Mouse (Mus musculus) stomach, postnatal 0 days (tissue): Measurements from ENCODE around the gene Myef2. TPM values are rescaled to one million over a fixed set of nuclear protein-coding genes. Genes with fewer than 3 reads are reported as not detected.

Experiments
- ATAC-seq: fragments of 200-750 bp; cut with Nextera tagmentation; 2 replicates; pipeline ENCODE4 v1.8.0; 2017; ENCODE audit not compliant: low FRiP score, low TSS enrichment
- DNase-seq: peaks from one replicate; pipeline ENCODE4 v3.0.0-alpha.2; 2016; ENCODE audit warnings: low spot score
- H3K27ac ChIP-seq: fragments of 300-500 bp; sonication (generic); replicated peaks from 2 replicates; pipeline ENCODE4 v1.5.1; 2014; ENCODE audit warnings: mild to moderate bottlenecking, control low read depth
- H3K27me3 ChIP-seq: fragments of 300-500 bp; sonication (generic); 2 replicates; pipeline ENCODE4 v1.6.1; 2014; ENCODE audit warnings: low read length; ENCODE audit not compliant: control insufficient read depth, insufficient read depth
- H3K36me3 ChIP-seq: fragments of 300-500 bp; sonication (generic); 2 replicates; pipeline ENCODE4 v1.6.1; 2014; ENCODE audit warnings: low read length, mixed read lengths; ENCODE audit not compliant: control insufficient read depth, insufficient read depth
- H3K4me1 ChIP-seq: fragments of 300-500 bp; sonication (generic); replicated peaks from 2 replicates; pipeline ENCODE4 v1.6.1; 2014; ENCODE audit warnings: antibody characterized with exemption; ENCODE audit not compliant: control insufficient read depth, insufficient read depth
- H3K4me2 ChIP-seq: fragments of 300-500 bp; sonication (generic); replicated peaks from 2 replicates; pipeline ENCODE4 v1.6.1; 2014; ENCODE audit warnings: low read depth, mild to moderate bottlenecking, control low read depth, moderate library complexity
- H3K4me3 ChIP-seq: fragments of 300-500 bp; sonication (generic); 2 replicates; pipeline ENCODE4 v1.5.1; 2014; ENCODE audit warnings: low read depth, low read length, control low read depth
- H3K9ac ChIP-seq: fragments of 300-500 bp; sonication (generic); 2 replicates; pipeline ENCODE4 v1.6.1; 2014; ENCODE audit warnings: mild to moderate bottlenecking, low read length, control low read depth, mixed read lengths
- H3K9me3 ChIP-seq: fragments of 300-500 bp; sonication (generic); 2 replicates; pipeline ENCODE4 v1.6.1; 2016; ENCODE audit warnings: low read length; ENCODE audit not compliant: control insufficient read depth
- CTCF ChIP-seq: IDR thresholded peaks from 2 replicates; pipeline ENCODE4 v1.5.1; 2016; ENCODE audit warnings: antibody characterized with exemption, low read depth, mild to moderate bottlenecking, moderate library complexity
- EP300 ChIP-seq: optimal IDR thresholded peaks from 2 replicates; pipeline ENCODE3; 2016; ENCODE audit warnings: antibody characterized with exemption
- WGBS: fragments of 180-500 bp; shearing (Covaris S2); extraction: QIAGEN DNeasy Blood & Tissue Kit; methylation state at CpG from one replicate; pipeline ENCODE4 v1.1.7; 2014; 5-methylcytosine and 5-hydroxymethylcytosine counted together
- polyA plus RNA-seq: library from polyadenylated mRNA; unstranded; fragments of >200 nt; fragmentation: Nextera tagmentation; extraction: Ambion mirVana; gene quantifications from 2 replicates; pipeline ENCODE4 v1.2.1, GENCODE M21; 2015

Gene Myef2
- polyA plus RNA-seq, 1 experiment from 2014 or later, result 22.1 TPM

DNA sequence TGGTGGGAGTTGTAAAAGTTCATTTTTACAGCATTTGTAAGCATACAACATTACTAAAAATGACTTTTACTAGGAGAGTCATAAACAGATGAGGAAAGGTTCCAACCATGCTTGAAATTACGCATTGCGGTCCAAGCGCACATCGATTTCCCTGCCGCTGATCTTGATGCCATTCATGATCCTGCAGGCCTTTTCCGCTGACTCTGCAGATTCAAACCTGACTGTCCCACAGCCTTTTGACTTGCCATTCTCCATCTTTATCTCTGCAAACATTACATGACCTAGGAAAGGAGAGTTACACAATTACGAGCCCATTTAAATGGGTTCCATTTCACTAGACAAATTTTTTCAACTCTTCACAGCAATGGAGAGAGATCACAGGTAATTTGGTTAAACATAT lies 34.7 kb downstream of the Myef2 start:
- ATAC-seq, result no peak
- H3K9me3 ChIP-seq, result no peaks in the 10 kb centered on the region
- no peak overlapping the region for H3K4me2 ChIP-seq
- H3K4me3 ChIP-seq, result no peak overlapping the region
- no peaks in the 10 kb centered on the region for H3K4me1 ChIP-seq
- no peaks in the 10 kb centered on the region; the same call in 1 of the 2 replicates for H3K36me3 ChIP-seq
- no peak for TF ChIP-seq EP300
- no peak for TF ChIP-seq CTCF
- H3K9ac ChIP-seq, result no peak overlapping the region
- 95% methylated on average over 7 of the region's 7 CpGs for WGBS
- H3K27me3 ChIP-seq, result no peaks in the 10 kb centered on the region
- DNase-seq, result no peak
- no peak overlapping the region for H3K27ac ChIP-seq

DNA sequence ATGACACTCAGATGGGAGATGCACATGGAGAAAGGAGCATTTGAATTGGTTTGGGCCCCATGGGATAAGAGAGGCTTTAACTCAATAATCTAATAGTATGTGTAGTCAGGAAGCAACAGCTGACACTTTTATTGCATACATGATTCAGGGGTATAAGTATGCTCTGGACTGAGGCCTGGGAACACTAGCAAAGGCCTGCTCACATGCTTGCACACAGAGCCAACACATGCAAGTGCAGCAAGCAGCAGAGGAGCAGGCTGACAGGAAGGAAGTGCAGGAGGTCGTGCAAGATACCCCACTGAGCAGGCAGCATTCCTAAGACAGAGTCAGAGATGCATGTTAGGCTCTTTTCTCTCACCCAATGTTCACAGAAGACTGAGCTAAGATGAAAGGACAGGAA lies 39.6 kb downstream of the Myef2 start:
- Histone ChIP-seq H3K9me3 (no peaks in the 10 kb centered on the region), H3K4me3 (no peak overlapping the region), H3K9ac (no peak overlapping the region), H3K36me3 (no peaks in the 10 kb centered on the region; the same call in 1 of the 2 replicates), H3K4me1 (no peaks in the 10 kb centered on the region), H3K4me2 (no peak overlapping the region), H3K27ac (no peak overlapping the region), H3K27me3 (no peaks in the 10 kb centered on the region)
- no peak for DNase-seq
- WGBS, result 44% methylated on average over 1 of the region's 1 CpGs
- TF ChIP-seq CTCF (no peak), EP300 (no peak)
- no peak for ATAC-seq

DNA sequence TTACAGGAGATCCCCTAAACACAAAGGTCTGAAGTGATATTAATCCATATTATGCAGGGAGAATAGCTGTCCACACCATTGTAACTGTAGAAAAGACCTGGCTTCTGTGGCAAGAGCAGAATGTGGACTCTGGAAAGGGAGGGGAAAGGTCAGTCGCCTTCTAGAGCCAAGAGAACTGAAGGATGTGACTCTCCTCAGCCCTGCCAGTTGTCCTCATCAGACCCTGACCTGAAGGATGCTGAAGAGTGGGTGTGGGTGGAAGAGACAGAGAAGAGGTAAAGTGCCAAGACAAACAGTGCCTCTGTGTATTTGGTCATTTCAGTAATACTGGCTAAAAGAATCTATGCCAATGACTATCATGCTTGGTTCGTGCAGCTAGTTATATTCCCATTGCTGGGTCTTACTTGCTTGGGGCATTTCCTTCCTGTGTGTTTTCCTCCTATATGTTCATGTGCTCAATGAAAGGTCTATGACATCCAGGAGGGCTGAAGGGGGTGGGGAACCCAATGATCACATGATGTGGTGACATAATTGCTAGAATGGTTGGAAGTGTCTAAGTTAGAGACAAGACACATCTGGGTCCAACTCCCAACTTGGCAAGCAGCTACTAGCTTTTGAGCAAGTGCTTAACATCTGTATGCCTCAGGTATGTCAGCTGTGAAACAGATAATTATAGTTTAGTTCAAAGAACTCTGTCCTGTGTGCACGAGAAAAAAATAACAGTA lies 50.2 kb downstream of the Myef2 start:
- H3K4me2 ChIP-seq, result no peak overlapping the region
- DNase-seq, result no peak
- no peak for ATAC-seq
- WGBS, result 77% methylated on average over 3 of the region's 3 CpGs
- H3K9me3 ChIP-seq, result no peaks in the 10 kb centered on the region
- no peak overlapping the region for H3K9ac ChIP-seq
- H3K27me3 ChIP-seq, result no peaks in the 10 kb centered on the region
- TF ChIP-seq CTCF (no peak), EP300 (no peak)
- H3K27ac ChIP-seq, result no peak overlapping the region
- no peaks in the 10 kb centered on the region for H3K4me1 ChIP-seq
- H3K4me3 ChIP-seq, result no peak overlapping the region
- no peaks in the 10 kb centered on the region for H3K36me3 ChIP-seq

DNA sequence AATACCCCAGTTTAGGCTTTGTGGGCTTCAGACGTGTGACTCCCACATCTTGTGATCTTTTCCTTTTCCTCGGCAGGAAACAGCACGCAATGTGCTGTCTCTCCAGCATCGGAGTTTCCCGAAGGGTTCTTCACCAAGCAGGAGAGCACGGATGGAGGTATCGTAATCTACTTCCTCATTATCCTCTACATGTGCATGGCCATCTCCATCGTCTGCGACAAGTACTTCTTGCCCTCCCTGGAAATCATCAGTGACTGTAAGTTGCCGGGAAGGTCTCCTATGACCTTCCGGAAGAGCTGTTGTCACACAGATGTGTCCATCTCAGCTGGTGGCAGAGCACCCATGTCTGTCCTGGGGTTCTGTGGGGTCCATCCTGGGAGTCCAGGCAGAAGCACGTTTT lies 54.8 kb downstream of the Myef2 start:
- Histone ChIP-seq H3K4me3 (no peak overlapping the region), H3K4me1 (no peaks in the 10 kb centered on the region), H3K27ac (no peak overlapping the region), H3K36me3 (no peaks in the 10 kb centered on the region), H3K9ac (no peak overlapping the region), H3K4me2 (no peak overlapping the region), H3K9me3 (no peaks in the 10 kb centered on the region), H3K27me3 (no peaks in the 10 kb centered on the region)
- WGBS, result 90% methylated on average over 12 of the region's 12 CpGs
- ATAC-seq, result no peak
- TF ChIP-seq EP300, result no peak
- no peak for TF ChIP-seq CTCF
- DNase-seq, result no peak

DNA sequence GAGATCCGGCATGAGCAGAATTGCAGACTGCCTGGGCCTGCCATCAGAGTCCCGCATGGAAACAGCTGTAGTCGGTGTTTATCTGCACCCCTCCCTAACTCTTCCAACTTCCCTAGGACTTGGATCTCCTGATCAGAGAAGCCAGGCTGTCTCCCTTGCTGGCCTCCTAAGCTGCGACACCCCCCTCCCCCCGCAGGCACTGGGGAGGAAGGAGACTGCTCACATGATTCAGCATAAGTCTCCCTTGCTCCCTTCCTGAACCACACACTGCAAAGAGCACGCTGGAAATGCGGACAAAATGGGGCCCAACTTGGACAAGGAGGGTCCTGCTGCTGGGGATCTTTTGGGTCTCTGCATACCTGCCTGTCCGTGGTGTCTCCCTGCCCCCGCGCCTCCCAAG lies 55.6 kb downstream of the Myef2 start, which contains the start of gene Slc24a5:
Gene Slc24a5 (plus strand): TSS at position 231 of the 400 bp plus-strand sequence.
- no peaks in the 10 kb centered on the region for H3K36me3 ChIP-seq
- H3K9me3 ChIP-seq, result no peaks in the 10 kb centered on the region
- H3K4me3 ChIP-seq, result no peak within 1 kb of the TSS
- no peak within 1 kb of the TSS for H3K9ac ChIP-seq
- H3K27ac ChIP-seq, result no peak within 1 kb of the TSS
- ATAC-seq (no peak), DNase-seq (no peak)
- H3K4me2 ChIP-seq, result no peak within 1 kb of the TSS
- no peaks in the 10 kb centered on the region for H3K27me3 ChIP-seq
- no peaks in the 10 kb centered on the region for H3K4me1 ChIP-seq
- TF ChIP-seq EP300 (no peak), CTCF (no peak)
- WGBS, result 54% methylated on average over 10 of the region's 10 CpGs

DNA sequence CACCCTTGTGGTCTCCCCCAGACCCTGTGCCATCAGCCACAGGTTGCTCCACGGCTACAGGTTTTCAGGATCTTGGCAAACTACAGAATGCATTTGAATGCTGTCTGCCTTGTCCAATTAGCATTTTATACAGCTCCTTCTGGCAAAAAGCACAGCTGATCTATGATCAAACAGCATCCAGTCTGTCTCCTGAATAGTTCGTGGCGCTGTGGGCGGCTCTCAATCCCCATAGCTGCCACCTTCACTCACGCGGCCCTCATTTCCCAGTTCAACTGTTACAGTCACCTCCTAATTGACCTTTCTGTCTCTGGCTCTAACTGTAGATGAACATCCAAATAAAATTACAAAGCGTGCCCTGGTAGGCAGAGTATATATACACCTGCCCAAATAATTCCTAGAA lies 56.1 kb downstream of the Myef2 start:
- no peak overlapping the region for H3K9ac ChIP-seq
- DNase-seq (no peak), ATAC-seq (no peak)
- no peaks in the 10 kb centered on the region for H3K9me3 ChIP-seq
- H3K4me2 ChIP-seq, result no peak overlapping the region
- no peak overlapping the region for H3K4me3 ChIP-seq
- no peak for TF ChIP-seq EP300
- no peak for TF ChIP-seq CTCF
- H3K27me3 ChIP-seq, result no peaks in the 10 kb centered on the region
- no peak overlapping the region for H3K27ac ChIP-seq
- no peaks in the 10 kb centered on the region for H3K36me3 ChIP-seq
- H3K4me1 ChIP-seq, result no peaks in the 10 kb centered on the region
- 83% methylated on average over 7 of the region's 7 CpGs for WGBS
